Mouse (Mus musculus) lung, adult 2 months (tissue): ENCODE measurements at regions not wholly inside any gene's neighbourhood (a gene's known extent, or its start where the extent isn't known, plus 50 kb on each side); places are given as distances from the start of the nearest gene placed in this dataset.

Experiments used
- CTCF ChIP-seq: fragments of 200-500 bp; IDR thresholded peaks from 2 replicates; pipeline ENCODE4 v1.5.1; 2011; ENCODE audit warnings: mild to moderate bottlenecking, low read length, control low read depth; ENCODE audit not compliant: insufficient read depth
- POLR2A ChIP-seq: fragments of 200-500 bp; IDR thresholded peaks from 2 replicates; pipeline ENCODE4 v1.6.1; 2011; ENCODE audit warnings: low read depth, mild to moderate bottlenecking, control low read depth, low read length, borderline replicate concordance; ENCODE audit errors: extremely low read depth

DNA sequence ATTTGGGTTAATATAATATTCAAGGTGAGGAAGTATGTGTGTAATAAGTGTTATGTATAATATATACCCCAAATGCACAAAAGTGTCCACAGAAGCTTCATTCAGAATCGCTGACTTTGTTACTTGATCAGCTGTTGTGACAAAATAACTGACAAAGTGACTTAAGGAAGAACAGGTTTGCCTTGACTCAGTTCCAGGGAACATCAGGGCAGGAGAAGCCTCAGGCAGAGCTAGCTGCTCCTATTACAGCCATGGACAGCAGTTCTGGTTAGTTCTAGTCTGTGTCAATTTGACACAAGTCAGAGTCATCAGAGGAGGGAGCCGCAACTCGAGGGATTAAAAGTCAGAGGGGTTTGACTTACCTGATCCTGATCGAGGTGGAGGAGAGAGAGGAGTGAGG, 79.3 kb upstream of the Rapgef5 start:
- TF ChIP-seq CTCF: no peak
- TF ChIP-seq POLR2A: no peak
